Mouse (Mus musculus) cerebellum, postnatal 25 days (tissue): ENCODE data around the gene Bspry.
A peak's percentile ranks its signal among the peaks of the same experiment; 100 is the strongest.

ENCODE experiments used
- DNase-seq, 2 experiments: peaks; one replicate each; pipeline ENCODE4 v3.0.0; 2021; ENCODE audit warnings: mixed read lengths in 2 of 2

Gene Bspry

GRCm38 (mm10) chr4:62484928-62485327, 5.1 kb downstream of the Bspry start:
- no peak for DNase-seq

DNA sequence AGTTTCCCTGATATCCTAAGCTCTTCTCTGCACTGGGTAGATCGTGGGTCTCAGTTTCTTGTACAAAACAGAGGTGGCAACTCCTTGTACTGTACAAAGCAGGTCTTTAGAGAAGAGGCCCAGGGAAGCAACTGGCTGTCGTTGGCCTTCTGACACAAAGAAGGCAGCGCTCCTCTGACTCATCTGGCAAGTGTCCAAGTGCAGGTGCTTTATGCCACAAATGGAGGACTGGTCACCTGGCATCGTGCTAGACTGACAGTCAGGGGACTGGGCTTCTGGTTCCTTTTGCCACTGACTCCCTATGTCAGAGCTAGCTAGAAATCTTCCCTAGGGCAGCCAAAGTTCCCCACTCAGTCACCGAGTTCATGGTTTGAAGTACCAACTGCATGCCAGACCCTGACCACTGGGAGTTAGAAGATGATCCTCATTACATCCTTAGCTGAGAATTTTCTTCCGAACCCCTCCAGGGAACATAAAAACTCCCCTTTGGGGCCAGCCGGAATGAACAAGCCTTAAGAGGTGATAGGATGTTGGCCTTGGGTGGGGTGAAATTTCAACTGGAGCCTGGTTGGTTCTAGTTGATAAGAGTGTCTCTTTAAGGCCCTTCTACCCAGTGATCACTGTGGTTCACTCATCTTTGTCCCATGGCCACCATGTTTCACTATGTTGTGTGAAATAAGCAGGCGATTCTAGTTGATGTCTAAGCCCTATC, 5.8 kb downstream of the Bspry start:
- peak in 1 of 2 experiments; percentile 62 for DNase-seq

- no peak for DNase-seq
These were observed 6.4 kb downstream of the Bspry start for GRCm38 (mm10) chr4:62486162-62486696.

DNA sequence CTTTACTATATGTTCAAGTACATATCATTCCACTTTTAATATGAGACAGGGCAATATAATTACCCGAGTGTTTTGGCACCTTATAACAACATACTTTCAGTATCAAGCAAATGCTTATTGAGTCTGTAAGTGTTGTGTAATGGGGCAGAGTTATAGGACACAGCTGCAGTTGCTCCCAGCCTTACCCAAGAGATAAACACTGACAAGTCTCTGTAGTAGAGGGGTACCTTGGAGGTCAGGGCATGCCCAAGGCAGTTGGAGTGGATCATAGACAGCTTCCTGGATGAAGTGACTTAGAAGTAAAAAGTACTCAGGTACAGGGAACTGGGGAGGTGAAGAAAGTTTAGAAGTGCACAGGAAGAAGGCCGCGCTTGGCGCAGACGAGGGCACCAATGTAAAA, 7.3 kb downstream of the Bspry start:
- no peak for DNase-seq

- DNase-seq: no peak
These were observed 8.1 kb downstream of the Bspry start for GRCm38 (mm10) chr4:62487914-62488313.

GRCm38 (mm10) chr4:62492682-62493081, 12.8 kb downstream of the Bspry start:
- DNase-seq: peak in 1 of 2 experiments; percentile 38

- DNase-seq: no peak
These were observed 14.4 kb downstream of the Bspry start for GRCm38 (mm10) chr4:62494230-62494629.

DNA sequence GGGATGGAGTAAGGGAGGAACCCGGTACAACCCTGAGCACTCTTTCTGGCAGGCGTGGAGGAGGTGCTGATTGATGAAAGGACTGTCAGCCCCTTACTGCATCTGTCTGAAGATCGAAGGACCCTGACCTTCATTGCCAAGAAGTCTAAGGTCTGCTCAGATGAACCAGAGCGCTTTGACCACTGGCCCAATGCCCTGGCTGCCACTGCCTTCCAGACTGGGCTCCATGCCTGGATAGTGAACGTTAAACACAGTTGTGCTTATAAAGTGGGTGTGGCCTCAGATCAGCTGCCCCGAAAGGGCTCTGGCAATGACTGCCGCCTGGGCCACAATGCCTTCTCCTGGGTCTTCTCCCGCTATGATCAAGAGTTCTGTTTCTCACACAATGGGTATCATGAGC, 16.1 kb downstream of the Bspry start:
- no peak for DNase-seq

GRCm38 (mm10) chr4:62496815-62497214, 17.0 kb downstream of the Bspry start:
- peak; percentile 45 to 73 for DNase-seq

DNA sequence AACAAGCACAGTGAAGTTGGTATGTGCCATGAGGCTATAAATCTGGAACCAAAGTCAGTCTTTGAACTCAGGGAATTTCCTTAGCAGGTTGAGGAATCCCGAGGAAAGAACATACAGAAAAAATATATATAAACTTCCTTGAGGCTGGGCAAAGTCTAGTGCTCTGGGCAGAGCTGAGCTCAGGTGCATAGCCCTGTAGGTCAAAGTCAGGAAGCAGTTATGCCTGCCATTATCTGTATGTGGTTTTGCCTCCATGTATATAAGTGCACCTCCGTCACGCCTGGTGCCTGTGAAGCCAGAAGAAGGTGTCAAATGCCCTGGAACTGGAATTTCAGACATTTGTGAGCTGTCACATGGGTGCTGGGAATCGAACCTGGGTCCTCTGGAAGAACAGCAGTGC, 20.9 kb downstream of the Bspry start:
- DNase-seq: no peak

GRCm38 (mm10) chr4:62501534-62501933, 21.7 kb downstream of the Bspry start:
- peak in 1 of 2 experiments; percentile 41 for DNase-seq

GRCm38 (mm10) chr4:62501964-62502732, 22.3 kb downstream of the Bspry start:
- DNase-seq: peak; percentile 92 to 94

DNA sequence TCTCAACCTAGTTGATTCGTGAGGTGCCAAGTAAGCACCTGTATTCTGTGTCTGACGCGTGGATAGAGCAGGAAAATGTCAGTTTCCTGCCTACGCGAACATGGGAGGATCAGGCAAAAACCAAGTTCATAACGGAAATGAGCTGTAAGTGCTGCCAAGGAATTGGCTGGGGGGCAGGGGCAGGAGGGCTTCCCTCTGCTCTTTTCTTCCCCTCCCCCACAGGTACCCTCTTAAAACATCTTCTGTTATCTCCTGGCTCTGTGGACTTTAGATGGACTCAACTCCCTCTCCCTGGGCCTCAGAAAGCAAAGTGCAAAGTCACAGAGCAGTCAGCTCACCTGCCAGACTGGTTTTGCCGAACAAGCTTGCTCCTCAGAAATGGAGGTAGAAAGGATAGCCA, 23.1 kb downstream of the Bspry start:
- DNase-seq: no peak

DNA sequence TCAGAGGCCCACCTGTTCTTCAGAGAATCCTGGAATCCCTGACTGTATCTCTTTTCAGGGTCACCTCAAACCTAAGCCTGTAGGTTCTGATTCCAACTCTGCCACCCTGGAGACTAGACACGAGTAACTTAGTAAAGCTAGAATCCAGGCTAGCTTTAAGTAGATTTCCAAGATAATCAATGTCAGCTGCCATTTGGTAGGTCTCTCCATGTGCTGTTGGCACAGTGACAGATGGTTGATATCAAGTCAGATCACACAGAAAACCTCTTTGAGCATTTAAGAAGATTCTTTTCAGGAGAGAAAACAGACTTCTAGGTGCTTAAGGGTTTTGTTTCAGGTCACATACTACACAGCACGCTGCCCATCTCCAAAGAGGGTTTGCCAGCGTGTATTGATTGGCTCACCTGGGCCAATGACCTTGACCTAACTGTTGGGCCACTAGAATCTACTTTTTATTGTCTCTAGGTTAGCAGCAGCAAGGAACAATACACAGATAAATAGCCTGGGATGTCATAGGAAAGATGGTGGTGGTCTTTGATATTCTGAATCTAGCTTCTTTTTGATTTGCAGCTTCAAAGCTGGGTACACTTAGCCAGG, 23.6 kb downstream of the Bspry start, which contains the start of gene Hdhd3:
Hdhd3 (minus strand) TSS at position 94 of the 597 bp plus-strand sequence.
- DNase-seq: no peak

DNA sequence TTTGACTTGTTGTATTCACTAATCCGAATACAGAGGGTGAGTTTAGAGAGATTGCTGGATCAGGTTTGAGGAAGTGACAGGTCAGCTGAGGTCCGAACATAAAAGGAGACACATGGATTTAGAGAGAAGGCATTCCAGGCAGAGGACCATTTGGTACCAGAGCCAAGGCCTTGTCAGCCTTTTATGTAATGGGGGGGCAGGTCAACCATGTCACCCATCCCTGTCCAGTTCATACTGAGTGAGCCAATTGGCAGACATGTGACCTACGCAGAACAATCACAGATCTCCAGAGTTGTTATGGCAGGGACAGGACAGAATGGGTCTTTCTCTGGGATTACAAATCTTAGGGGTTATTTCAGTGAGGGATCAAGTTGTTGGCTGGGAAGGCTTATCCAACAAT, 26.1 kb downstream of the Bspry start:
- DNase-seq: no peak

DNA sequence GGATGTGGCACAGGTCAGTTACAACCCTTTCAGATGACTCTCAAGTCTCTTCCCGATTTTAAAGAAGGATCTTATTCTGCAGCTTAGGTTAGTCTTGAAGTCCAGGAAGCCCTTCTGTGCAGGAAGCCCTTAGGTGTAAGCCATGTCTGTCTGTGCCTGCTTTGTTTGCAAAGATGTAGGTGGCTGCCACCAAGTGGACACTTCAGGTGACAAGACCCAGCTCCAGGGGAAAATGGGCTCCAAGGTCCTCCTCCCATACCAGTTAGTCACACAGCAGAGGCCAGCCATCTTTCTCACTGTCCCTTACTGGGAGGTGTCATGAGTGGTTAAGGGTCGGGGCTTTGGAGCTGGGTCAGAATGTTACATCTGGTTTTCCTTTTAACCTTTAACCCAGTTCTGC, 26.9 kb downstream of the Bspry start:
- DNase-seq: peak; percentile 55 to 75

DNA sequence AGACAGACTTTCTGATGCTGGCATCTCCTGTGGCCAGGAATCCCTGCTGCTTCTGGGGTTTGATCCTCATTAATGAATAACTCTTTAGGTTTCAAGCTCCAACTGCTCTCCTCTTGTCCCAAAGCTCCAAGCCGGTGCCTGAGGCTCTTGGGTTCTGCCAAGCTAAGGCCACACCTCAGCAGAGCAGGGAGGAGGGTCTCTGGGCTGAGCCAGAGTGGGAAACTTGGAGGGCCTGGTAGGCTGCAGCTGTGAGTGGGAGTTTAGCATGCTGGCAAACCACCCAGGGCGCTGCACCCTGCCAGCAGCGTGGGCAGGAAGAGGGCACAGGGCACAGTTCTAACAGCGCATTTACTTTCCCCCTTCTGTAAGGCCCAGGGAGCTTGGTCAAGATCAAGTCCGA, 29.0 kb downstream of the Bspry start:
- DNase-seq: no peak

- peak in 1 of 2 experiments; percentile 39 for DNase-seq
These were observed 30.1 kb downstream of the Bspry start for GRCm38 (mm10) chr4:62509946-62510345.

DNA sequence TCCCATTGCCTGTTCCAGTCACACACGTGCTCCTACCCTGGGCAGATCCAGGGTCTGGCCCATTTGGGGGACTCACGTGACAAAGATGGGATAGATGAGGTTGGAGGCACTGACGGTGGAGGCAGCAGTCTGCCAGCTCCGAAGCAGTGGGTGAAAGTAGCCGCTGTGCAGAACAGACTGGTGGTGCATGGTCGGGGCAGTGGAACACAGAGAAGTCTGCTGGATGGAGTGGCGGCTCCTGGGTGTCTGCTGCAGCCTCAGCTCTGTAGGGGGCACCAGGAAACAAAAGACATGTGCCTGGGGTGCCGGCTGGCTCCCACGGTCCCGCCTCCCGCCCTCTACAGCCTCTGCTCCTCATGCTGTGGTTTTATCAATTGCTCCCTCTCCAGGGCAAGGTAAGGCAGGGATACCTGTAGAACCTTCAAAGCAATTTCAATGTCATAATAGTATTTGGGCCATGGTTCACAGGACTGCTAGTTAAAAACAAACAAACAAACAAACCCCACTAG, 34.2 kb downstream of the Bspry start:
- DNase-seq: no peak

DNA sequence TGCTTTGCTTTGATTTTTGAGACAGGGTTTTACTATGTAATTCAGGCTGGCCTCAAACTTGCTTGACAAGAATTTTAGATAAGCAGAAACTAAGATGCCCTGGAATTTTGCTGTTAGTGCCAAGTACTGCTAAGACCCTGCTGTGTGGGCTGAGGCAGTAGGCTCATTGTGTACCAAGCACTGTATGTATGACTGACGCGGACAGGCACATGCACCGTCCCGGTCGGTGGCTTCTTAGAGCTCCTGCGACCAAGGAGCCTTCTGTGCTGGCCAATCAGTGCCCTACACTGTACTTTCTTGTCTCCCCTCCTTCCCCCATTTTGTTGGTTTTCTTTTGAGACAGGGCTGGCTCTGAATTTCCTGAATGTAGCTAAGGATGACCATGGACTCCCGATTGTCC, 35.1 kb downstream of the Bspry start:
- no peak for DNase-seq

- peak; percentile 50 to 51 for DNase-seq
These were observed 35.6 kb downstream of the Bspry start for GRCm38 (mm10) chr4:62515490-62515889.

DNA sequence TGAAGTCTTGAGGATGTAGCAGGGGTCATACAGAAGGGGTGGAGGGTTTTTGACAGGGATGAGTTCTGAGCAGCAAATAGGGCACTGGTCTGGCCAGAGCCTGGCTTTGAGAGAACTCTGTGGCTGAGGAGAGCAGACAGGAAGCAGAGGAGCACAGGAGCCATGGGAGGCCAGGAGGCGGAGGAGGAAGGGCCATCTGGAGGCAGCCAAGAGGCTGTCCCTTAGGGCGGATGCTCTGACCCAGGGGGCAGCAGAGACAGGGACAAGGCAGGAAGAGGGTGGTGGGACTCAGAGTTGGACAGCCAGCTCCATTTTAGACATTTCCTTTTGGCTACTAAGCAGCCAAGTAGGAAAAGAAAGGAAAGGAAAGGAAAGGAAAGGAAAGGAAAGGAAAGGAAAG, 36.2 kb downstream of the Bspry start:
- DNase-seq: peak; percentile 76 to 78

DNA sequence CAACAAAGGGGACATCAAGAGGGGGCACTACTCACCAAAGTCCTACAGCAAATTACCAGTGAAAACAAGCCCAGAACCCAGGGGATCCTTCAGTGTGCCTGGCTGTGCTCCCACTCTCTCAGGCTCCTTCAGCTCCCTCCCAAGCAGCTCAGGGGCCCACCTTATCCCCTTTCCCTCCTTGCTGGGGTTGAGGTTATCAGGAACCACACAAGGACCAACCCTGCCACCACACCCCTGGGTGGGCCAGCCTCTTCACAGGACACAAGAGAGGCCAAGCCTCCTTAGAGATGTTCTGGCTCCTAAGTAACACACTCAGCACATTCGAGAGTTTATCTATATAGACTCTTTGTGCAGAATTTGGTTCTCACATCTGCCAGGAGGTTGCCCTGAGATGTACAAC, 36.7 kb downstream of the Bspry start:
- DNase-seq: no peak
